Mouse (Mus musculus): Measurements from ENCODE around the gene Ascl1. TPM values are rescaled to one million over a fixed set of nuclear protein-coding genes. Genes with fewer than 3 reads are reported as not detected.
A peak's percentile ranks its signal among the peaks of the same experiment; 100 is the strongest.

The Ascl1 gene
- polyA plus RNA-seq, 1 experiment, result not detected

DNA sequence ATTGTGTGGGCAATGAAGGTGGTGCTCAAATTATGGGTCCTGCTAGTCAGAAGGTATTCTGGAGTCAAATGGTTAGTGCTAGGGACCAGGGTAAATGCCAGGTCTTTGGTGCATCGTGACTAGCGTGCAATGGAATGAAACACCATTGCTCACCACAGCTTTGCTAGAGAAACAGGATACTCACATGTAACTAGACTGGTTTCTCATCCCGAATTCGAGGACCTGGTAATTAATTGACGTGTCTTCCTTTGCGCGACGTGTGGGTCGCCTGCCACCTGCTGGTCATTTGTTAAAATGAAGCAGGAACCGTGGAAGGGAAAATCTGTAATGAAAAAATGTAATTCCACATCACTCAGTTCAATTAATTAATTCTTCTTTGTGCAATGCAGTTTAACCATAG, 10.5 kb upstream of the Ascl1 start:
- Histone ChIP-seq H3K36me3 (ENCODE audit: control insufficient read depth, insufficient read depth, low read length) (no peaks in the 10 kb centered on the region), H3K4me1 (ENCODE audit: control insufficient read depth, insufficient read depth, insufficient read length) (no peaks in the 10 kb centered on the region), H3K4me3 (ENCODE audit: extremely low read depth, insufficient read depth, insufficient read length) (no peak overlapping the region), H3K27me3 (ENCODE audit: control insufficient read depth, insufficient read depth, low read length) (no peaks in the 10 kb centered on the region), H3K27ac (ENCODE audit: insufficient read depth, low read length) (no peak overlapping the region)
- TF ChIP-seq CTCF (IDR thresholded peaks at IDR 0.05; ENCODE audit: extremely low read depth, insufficient read depth, insufficient read length, insufficient replicate concordance), result peak; percentile 66; the same call in 1 of the 2 replicates
- TF ChIP-seq POLR2A (IDR thresholded peaks at IDR 0.05; ENCODE audit: low read depth, low read length), result no peak
- WGBS, result 4% methylated on average over 10 of the region's 10 CpGs
- peak in 1 of 2 experiments; percentile 11 for DNase-seq (ENCODE audit: low read depth in 1 of 2, low spot score in 2 of 2)

DNA sequence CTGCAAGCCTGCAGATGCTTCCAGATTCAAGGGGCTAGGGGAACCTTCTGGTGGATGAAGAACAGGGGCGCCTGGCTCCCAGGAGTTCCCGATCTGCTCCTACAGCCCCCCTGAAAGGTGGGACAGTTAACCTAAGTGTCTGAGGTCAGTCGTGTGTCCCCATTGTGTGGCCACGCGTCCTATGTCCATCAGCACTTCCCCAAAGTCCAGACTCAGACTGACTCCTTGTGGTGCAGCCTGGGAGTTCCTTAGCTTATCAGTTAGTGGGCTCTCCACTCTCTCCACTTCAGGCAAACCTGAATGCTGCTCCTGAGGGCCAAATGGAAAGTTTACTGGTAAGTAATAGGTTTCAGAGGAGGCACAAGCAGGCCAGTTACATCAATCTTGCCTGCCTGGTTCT, 8.8 kb upstream of the Ascl1 start:
- WGBS, result 17% methylated on average over 5 of the region's 5 CpGs
- TF ChIP-seq POLR2A (IDR thresholded peaks at IDR 0.05; ENCODE audit: low read depth, low read length) (no peak), CTCF (IDR thresholded peaks at IDR 0.05; ENCODE audit: extremely low read depth, insufficient read depth, insufficient read length, insufficient replicate concordance) (no peak)
- Histone ChIP-seq H3K4me1 (ENCODE audit: control insufficient read depth, insufficient read depth, insufficient read length) (no peaks in the 10 kb centered on the region), H3K27ac (ENCODE audit: insufficient read depth, low read length) (no peak overlapping the region), H3K27me3 (ENCODE audit: control insufficient read depth, insufficient read depth, low read length) (no peaks in the 10 kb centered on the region), H3K36me3 (ENCODE audit: control insufficient read depth, insufficient read depth, low read length) (no peaks in the 10 kb centered on the region), H3K4me3 (ENCODE audit: extremely low read depth, insufficient read depth, insufficient read length) (no peak overlapping the region)
- DNase-seq (ENCODE audit: low read depth in 1 of 2, low spot score in 2 of 2), result no peak

DNA sequence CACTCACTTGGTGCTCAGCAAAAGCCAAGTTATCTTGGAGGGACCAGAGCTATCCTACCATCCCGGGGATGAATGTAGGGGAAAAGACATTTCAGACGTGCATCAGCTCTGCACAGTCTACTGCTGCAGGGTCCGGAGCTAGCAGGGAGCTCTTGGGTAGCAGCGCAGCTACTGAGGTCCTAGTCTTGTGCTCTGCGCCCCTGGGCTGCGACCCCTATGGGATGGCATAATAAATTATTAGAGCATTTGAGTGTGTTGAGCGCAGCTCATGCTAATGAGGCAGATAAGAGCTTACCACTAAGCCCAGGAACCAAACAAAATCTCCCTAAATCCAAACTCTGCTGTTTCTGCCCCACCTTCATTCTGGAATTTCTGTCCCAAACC, 8.2 kb upstream of the Ascl1 start:
- H3K4me1 ChIP-seq (ENCODE audit: control insufficient read depth, insufficient read depth, insufficient read length), result no peaks in the 10 kb centered on the region
- no peak for DNase-seq (ENCODE audit: low read depth in 1 of 2, low spot score in 2 of 2)
- 17% methylated on average over 7 of the region's 7 CpGs for WGBS
- no peaks in the 10 kb centered on the region for H3K27me3 ChIP-seq (ENCODE audit: control insufficient read depth, insufficient read depth, low read length)
- TF ChIP-seq POLR2A (IDR thresholded peaks at IDR 0.05; ENCODE audit: low read depth, low read length), result no peak
- TF ChIP-seq CTCF (IDR thresholded peaks at IDR 0.05; ENCODE audit: extremely low read depth, insufficient read depth, insufficient read length, insufficient replicate concordance), result no peak
- no peaks in the 10 kb centered on the region for H3K36me3 ChIP-seq (ENCODE audit: control insufficient read depth, insufficient read depth, low read length)
- no peak overlapping the region for H3K4me3 ChIP-seq (ENCODE audit: extremely low read depth, insufficient read depth, insufficient read length)
- H3K27ac ChIP-seq (ENCODE audit: insufficient read depth, low read length), result no peak overlapping the region

DNA sequence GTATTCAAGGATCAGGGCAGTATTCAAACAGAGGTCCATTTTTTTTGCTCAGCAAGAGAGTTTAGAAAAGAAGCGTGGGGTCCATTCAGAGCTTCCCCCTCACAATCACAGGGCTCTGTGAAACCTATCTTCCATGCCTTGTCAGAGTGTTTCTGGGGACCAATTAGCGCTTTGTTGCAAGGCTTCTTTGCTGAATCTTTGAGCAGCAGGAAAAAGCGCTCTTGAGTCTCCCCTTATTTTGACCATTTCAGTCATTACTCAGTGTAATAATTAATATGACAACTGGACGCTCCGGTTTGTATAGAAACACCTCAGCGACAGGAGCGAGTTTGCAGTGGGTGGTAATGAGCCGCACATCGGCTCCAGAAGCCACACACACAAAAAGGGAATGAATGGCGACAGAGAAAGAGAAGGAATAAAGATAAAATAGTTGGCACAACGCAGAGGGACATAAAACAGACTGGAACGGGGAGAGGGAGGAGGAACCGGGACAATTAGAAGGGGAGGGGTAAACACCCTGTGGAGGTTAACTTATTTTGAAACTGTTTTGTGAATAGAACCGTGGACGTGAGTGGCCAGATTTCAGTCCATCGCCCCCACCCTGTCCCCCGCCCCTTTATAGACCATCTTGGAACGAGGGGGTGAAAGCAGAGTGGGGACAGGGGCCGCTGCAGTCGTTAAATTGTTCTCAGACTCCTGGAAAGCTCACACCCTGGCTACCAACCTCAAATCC, 7.6 kb upstream of the Ascl1 start:
- Histone ChIP-seq H3K4me3 (ENCODE audit: extremely low read depth, insufficient read depth, insufficient read length) (no peak overlapping the region), H3K27ac (ENCODE audit: insufficient read depth, low read length) (no peak overlapping the region), H3K27me3 (ENCODE audit: control insufficient read depth, insufficient read depth, low read length) (no peaks in the 10 kb centered on the region), H3K36me3 (ENCODE audit: control insufficient read depth, insufficient read depth, low read length) (no peaks in the 10 kb centered on the region), H3K4me1 (ENCODE audit: control insufficient read depth, insufficient read depth, insufficient read length) (no peaks in the 10 kb centered on the region)
- no peak for TF ChIP-seq POLR2A (IDR thresholded peaks at IDR 0.05; ENCODE audit: low read depth, low read length)
- TF ChIP-seq CTCF (IDR thresholded peaks at IDR 0.05; ENCODE audit: extremely low read depth, insufficient read depth, insufficient read length, insufficient replicate concordance), result no peak
- no peak for DNase-seq (ENCODE audit: low read depth in 1 of 2, low spot score in 2 of 2)
- 25% methylated on average over 20 of the region's 20 CpGs for WGBS

DNA sequence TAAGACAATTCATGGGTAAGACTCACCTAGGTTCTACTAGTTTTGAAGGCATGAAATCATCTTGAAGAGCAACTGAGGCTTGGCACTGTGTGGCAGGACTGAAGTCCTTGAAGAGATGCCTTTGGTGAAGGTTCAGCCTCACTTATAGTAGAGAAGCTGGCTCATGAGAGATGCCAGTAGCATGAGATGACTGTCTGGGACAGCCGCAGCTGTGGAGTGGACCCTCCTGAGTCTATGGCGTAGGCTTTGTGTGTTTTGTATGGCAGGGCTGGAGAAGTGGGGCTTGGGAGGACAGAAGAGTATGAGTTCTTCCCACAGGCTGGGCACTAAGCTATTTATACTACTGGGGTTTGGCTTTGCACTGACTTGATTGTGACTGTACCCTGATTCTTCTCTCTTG, 3.6 kb upstream of the Ascl1 start:
- DNase-seq (ENCODE audit: low read depth in 1 of 2, low spot score in 2 of 2), result no peak
- WGBS, result 90% methylated on average over 2 of the region's 2 CpGs
- TF ChIP-seq POLR2A (IDR thresholded peaks at IDR 0.05; ENCODE audit: low read depth, low read length) (no peak), CTCF (IDR thresholded peaks at IDR 0.05; ENCODE audit: extremely low read depth, insufficient read depth, insufficient read length, insufficient replicate concordance) (no peak)
- Histone ChIP-seq H3K27me3 (ENCODE audit: control insufficient read depth, insufficient read depth, low read length) (peaks cover 5% of the 10 kb centered on the region), H3K27ac (ENCODE audit: insufficient read depth, low read length) (no peak overlapping the region), H3K4me1 (ENCODE audit: control insufficient read depth, insufficient read depth, insufficient read length) (no peaks in the 10 kb centered on the region), H3K36me3 (ENCODE audit: control insufficient read depth, insufficient read depth, low read length) (no peaks in the 10 kb centered on the region), H3K4me3 (ENCODE audit: extremely low read depth, insufficient read depth, insufficient read length) (no peak overlapping the region)

DNA sequence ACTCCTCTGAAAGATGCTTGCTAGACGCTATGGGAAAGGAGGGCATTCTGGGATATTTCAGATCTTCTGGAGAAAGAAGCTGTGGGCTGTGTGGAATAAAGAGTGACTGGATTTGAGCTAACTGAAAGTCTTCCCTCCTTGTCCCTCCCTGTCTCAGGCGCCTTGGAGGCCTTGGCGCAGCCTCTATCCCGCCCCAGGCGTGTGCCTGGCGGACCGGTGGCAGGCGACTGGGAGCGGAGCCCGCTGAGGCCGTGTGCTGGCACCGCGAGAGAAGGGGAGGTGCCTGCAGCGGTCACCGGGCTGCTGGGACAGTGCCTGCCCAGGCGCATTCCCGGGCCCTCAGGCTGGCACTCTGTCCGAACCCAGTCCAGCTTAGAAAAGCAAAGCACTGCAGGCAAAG, 1.1 kb upstream of the Ascl1 start:
- TF ChIP-seq CTCF (IDR thresholded peaks at IDR 0.05; ENCODE audit: extremely low read depth, insufficient read depth, insufficient read length, insufficient replicate concordance) (no peak), POLR2A (IDR thresholded peaks at IDR 0.05; ENCODE audit: low read depth, low read length) (no peak)
- Histone ChIP-seq H3K4me3 (ENCODE audit: extremely low read depth, insufficient read depth, insufficient read length) (no peak overlapping the region), H3K27me3 (ENCODE audit: control insufficient read depth, insufficient read depth, low read length) (peaks cover 5% of the 10 kb centered on the region), H3K36me3 (ENCODE audit: control insufficient read depth, insufficient read depth, low read length) (no peaks in the 10 kb centered on the region), H3K27ac (ENCODE audit: insufficient read depth, low read length) (no peak overlapping the region), H3K4me1 (ENCODE audit: control insufficient read depth, insufficient read depth, insufficient read length) (no peaks in the 10 kb centered on the region)
- WGBS, result 8% methylated on average over 18 of the region's 18 CpGs
- DNase-seq (ENCODE audit: low read depth in 1 of 2, low spot score in 2 of 2), result no peak

DNA sequence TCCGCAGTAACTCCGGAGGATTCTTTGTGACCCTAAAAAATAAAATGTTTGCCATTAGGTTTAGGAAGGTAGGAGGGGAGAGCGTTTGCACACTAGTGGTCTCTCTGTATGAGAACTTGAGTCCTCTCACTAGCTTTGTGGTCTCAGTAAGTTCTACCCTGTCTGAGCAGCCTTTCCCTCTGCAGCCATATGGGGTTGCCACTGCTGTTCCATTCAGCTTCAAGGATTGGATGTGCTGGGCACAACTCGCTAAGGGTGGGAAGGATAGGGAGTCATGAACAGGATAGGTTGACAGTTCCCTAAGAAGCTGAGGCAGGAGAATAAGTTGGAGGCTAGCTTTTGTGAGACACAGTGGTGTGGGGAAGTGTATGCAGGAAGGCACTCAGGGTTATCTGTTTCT, 716 bp upstream of the Ascl1 start:
- H3K27me3 ChIP-seq (ENCODE audit: control insufficient read depth, insufficient read depth, low read length), result peaks cover 7% of the 10 kb centered on the region
- WGBS, result 5% methylated on average over 4 of the region's 4 CpGs
- no peak overlapping the region for H3K27ac ChIP-seq (ENCODE audit: insufficient read depth, low read length)
- TF ChIP-seq CTCF (IDR thresholded peaks at IDR 0.05; ENCODE audit: extremely low read depth, insufficient read depth, insufficient read length, insufficient replicate concordance) (no peak), POLR2A (IDR thresholded peaks at IDR 0.05; ENCODE audit: low read depth, low read length) (no peak)
- H3K4me3 ChIP-seq (ENCODE audit: extremely low read depth, insufficient read depth, insufficient read length), result no peak overlapping the region
- H3K4me1 ChIP-seq (ENCODE audit: control insufficient read depth, insufficient read depth, insufficient read length), result no peaks in the 10 kb centered on the region
- no peak for DNase-seq (ENCODE audit: low read depth in 1 of 2, low spot score in 2 of 2)
- H3K36me3 ChIP-seq (ENCODE audit: control insufficient read depth, insufficient read depth, low read length), result no peaks in the 10 kb centered on the region

Data from spleen, adult 2 months (tissue).